Mouse (Mus musculus): ENCODE measurements around the gene Ptges3l. TPM values are rescaled to one million over a fixed set of nuclear protein-coding genes. Genes with fewer than 3 reads are reported as not detected.

Ptges3l gene
- polyA plus RNA-seq, 1 experiment from 2014 or later, result 2.0 TPM

DNA sequence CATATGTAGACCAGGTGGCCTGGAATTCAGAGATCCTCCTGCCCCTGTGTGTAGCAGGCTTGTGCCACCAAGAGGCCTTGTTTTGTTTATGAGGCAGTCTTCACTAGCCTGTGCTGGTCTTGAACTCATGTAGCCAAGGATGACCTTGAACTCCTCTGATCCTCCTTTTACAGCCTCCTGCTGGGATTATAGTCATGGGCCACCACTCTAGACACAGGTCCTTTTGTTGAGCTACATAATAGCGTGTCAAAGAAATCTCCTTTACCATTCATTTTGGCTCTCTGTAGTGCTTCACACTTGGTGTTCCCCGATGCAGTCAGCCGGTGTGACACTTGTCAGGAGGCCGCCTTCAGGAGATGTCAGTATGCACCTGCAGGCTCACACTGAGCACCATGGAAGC lies 11.8 kb upstream of the Ptges3l start:
- ATAC-seq, result no peak
- H3K27ac ChIP-seq (ENCODE audit: low read length), result no peak overlapping the region
- 0 out of 2 replicates have a peak, but pooled peaks cover 6% of the 10 kb centered on the region for H3K36me3 ChIP-seq (ENCODE audit: control insufficient read depth, insufficient read depth)
- H3K9me3 ChIP-seq (ENCODE audit: control insufficient read depth, low read length), result no peaks in the 10 kb centered on the region
- H3K4me2 ChIP-seq (ENCODE audit: low read length), result no peak overlapping the region
- WGBS, result 50% methylated on average over 4 of the region's 4 CpGs
- no peak overlapping the region for H3K4me3 ChIP-seq (replicated peaks; ENCODE audit: low read length)
- H3K4me1 ChIP-seq (replicated peaks; ENCODE audit: control insufficient read depth, insufficient read depth, low read length), result no peaks in the 10 kb centered on the region
- H3K9ac ChIP-seq (replicated peaks; ENCODE audit: low read depth, low read length), result no peak overlapping the region
- H3K27me3 ChIP-seq (replicated peaks; ENCODE audit: control insufficient read depth, insufficient read depth, low read length), result no peaks in the 10 kb centered on the region

DNA sequence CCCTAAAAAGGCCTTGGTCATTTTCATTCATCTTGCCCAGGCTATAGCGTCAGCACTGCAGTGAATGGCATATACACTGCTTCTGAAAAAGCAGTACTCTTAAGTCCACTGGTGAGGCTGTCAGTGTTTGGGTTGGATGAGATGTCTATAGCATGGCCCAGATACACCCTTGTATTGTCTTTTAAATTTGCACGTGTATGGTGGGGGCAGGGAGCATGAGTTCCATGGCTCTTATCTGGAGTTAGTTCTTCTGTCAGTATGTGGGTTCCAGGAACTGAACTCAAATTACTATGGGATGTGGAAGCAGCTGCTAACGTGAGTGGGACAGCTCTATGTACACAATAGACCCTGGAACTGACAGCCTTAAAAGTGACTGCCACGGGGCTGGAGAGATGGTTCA lies 10.7 kb upstream of the Ptges3l start:
- Histone ChIP-seq H3K27me3 (replicated peaks; ENCODE audit: control insufficient read depth, insufficient read depth, low read length) (no peaks in the 10 kb centered on the region), H3K4me1 (replicated peaks; ENCODE audit: control insufficient read depth, insufficient read depth, low read length) (no peaks in the 10 kb centered on the region), H3K4me2 (ENCODE audit: low read length) (no peak overlapping the region), H3K4me3 (replicated peaks; ENCODE audit: low read length) (no peak overlapping the region), H3K9me3 (ENCODE audit: control insufficient read depth, low read length) (no peaks in the 10 kb centered on the region), H3K36me3 (ENCODE audit: control insufficient read depth, insufficient read depth) (peaks cover 14% of the 10 kb centered on the region; the same call in 1 of the 2 replicates), H3K9ac (replicated peaks; ENCODE audit: low read depth, low read length) (no peak overlapping the region), H3K27ac (ENCODE audit: low read length) (no peak overlapping the region)
- 87% methylated on average over 4 of the region's 4 CpGs for WGBS
- no peak for ATAC-seq

DNA sequence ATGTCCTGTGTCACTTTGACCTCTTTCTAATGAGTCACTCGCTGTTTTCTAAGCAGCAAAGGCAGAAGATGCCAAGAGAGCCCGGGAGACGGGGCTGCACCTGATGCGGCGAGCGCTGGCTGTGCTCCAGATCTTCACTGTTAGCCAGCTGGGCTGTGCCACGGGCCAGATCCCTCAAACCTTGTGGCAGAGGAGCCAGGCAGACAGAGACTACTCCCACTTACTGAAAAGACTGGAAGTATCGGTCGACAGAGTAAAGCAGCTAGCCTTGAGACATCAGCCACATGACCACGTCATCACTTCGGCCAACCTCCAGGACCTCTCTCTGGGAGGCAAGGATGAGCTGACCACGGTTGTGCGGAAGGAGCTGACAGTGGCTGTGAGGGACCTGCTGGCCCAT lies 8.3 kb upstream of the Ptges3l start:
- 71% methylated on average over 13 of the region's 13 CpGs for WGBS

DNA sequence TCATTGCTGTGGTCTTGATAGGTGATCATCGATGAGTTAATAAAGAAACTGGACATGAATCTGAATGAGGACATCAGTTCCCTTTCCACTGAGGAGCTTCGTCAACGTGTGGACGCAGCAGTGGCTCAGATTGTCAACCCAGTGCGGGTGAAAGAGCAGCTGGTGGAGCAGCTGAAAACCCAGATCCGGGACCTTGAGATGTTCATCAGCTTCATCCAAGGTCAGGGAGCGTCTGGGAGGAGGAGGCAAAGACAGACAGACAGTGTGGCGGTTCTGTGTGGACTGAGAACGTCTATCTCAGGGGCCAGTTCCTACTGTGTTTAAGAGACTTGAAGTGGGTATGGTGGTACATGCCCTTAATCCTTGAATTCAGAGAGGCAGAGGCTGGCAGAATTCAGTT lies 6.2 kb upstream of the Ptges3l start:
- H3K4me2 ChIP-seq (ENCODE audit: low read length), result no peak overlapping the region
- no peak overlapping the region for H3K27ac ChIP-seq (ENCODE audit: low read length)
- H3K9me3 ChIP-seq (ENCODE audit: control insufficient read depth, low read length), result no peaks in the 10 kb centered on the region
- whole genome bisulfite sequencing, result 92% methylated on average over 9 of the region's 9 CpGs
- ATAC-seq, result no peak
- no peak overlapping the region for H3K4me3 ChIP-seq (replicated peaks; ENCODE audit: low read length)
- H3K36me3 ChIP-seq (ENCODE audit: control insufficient read depth, insufficient read depth), result peaks cover 20% of the 10 kb centered on the region
- H3K27me3 ChIP-seq (replicated peaks; ENCODE audit: control insufficient read depth, insufficient read depth, low read length), result no peaks in the 10 kb centered on the region
- no peak overlapping the region for H3K9ac ChIP-seq (replicated peaks; ENCODE audit: low read depth, low read length)
- H3K4me1 ChIP-seq (replicated peaks; ENCODE audit: control insufficient read depth, insufficient read depth, low read length), result peaks cover 8% of the 10 kb centered on the region

More for the DNA sequence above, 8.3 kb upstream of the Ptges3l start:
- no peak overlapping the region for H3K4me3 ChIP-seq (replicated peaks; ENCODE audit: low read length)
- H3K36me3 ChIP-seq (ENCODE audit: control insufficient read depth, insufficient read depth), result peaks cover 20% of the 10 kb centered on the region
- H3K4me2 ChIP-seq (ENCODE audit: low read length), result no peak overlapping the region
- no peak overlapping the region for H3K27ac ChIP-seq (ENCODE audit: low read length)
- no peak overlapping the region for H3K9ac ChIP-seq (replicated peaks; ENCODE audit: low read depth, low read length)
- no peaks in the 10 kb centered on the region for H3K4me1 ChIP-seq (replicated peaks; ENCODE audit: control insufficient read depth, insufficient read depth, low read length)
- ATAC-seq, result no peak
- H3K27me3 ChIP-seq (replicated peaks; ENCODE audit: control insufficient read depth, insufficient read depth, low read length), result no peaks in the 10 kb centered on the region
- H3K9me3 ChIP-seq (ENCODE audit: control insufficient read depth, low read length), result no peaks in the 10 kb centered on the region

DNA sequence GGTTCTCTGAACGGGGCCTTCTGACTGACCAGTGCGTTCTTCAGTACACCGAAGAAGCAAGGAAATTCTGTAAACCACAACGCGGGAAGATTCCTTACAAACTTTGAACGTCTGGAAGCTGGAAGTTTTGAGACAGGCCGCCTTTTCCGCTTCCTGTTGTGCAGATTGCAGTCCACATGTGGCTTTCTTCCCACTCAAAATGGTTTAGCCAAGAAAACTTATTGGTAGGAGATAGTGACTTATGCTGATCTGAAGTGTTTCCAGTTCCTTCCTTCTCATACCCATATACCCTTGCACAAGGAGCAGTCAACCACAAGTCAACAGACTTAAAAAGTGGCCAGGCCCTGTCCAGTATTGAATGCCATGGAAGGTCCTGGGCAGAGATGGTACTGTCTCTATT lies 1.0 kb upstream of the Ptges3l start:
- Histone ChIP-seq H3K4me2 (ENCODE audit: low read length) (peak overlapping the region; percentile 92), H3K4me1 (replicated peaks; ENCODE audit: control insufficient read depth, insufficient read depth, low read length) (peaks cover 25% of the 10 kb centered on the region), H3K36me3 (ENCODE audit: control insufficient read depth, insufficient read depth) (peaks cover 8% of the 10 kb centered on the region), H3K9me3 (ENCODE audit: control insufficient read depth, low read length) (no peaks in the 10 kb centered on the region), H3K9ac (replicated peaks; ENCODE audit: low read depth, low read length) (no peak overlapping the region; the same call in 1 of the 2 replicates), H3K27ac (ENCODE audit: low read length) (no peak overlapping the region), H3K4me3 (replicated peaks; ENCODE audit: low read length) (peak overlapping the region; percentile 97), H3K27me3 (replicated peaks; ENCODE audit: control insufficient read depth, insufficient read depth, low read length) (no peaks in the 10 kb centered on the region)
- 63% methylated on average over 8 of the region's 8 CpGs for WGBS
- ATAC-seq, result no peak

DNA sequence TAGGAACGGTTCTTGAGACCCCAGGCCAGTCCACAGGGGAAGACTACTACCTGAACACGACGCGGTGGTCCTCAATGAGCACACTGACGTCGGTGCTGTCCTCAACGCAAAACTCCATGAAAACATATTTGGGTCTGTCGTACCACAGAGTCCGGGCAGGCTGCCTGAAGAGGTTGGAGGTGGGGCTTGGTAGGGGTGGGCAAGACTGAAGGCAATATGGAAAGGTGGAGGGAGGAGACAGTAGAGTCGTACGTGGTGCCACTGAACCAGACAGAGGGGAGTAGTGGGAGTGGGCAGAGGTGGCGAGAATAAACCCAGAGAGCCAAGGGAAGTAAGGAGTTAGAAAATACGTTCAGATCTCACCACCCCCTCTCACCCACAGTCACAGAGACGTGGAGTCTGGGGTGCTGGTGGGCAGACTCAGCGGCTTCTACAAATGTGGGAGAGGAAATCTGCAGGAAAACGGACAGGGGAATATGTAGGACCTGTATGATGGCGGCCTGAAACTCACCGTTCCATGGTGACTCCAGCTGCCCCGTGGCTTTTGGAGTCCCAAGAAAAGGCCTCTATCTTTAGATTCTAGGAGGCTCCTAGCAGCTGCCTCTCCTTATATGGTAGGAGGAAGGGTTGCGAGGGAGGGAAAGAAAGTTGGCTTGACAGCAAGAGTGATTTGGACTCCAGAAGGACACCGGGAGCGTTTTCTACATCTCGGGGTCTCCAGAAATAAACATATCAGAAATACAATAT lies 855 bp downstream of the Ptges3l start, which contains the start of gene Gm27029:
Gm27029 (minus strand) TSS at position 692 of the 747 bp plus-strand sequence.
- H3K27me3 ChIP-seq (replicated peaks; ENCODE audit: control insufficient read depth, insufficient read depth, low read length), result no peaks in the 10 kb centered on the region
- H3K36me3 ChIP-seq (ENCODE audit: control insufficient read depth, insufficient read depth), result no peaks in the 10 kb centered on the region
- peak; percentile 50 for ATAC-seq
- 5% methylated on average over 23 of the region's 23 CpGs for WGBS
- H3K27ac ChIP-seq (ENCODE audit: low read length), result peak within 1 kb of the TSS; percentile 87
- H3K4me2 ChIP-seq (ENCODE audit: low read length), result peak within 1 kb of the TSS; percentile 92
- H3K4me1 ChIP-seq (replicated peaks; ENCODE audit: control insufficient read depth, insufficient read depth, low read length), result peaks cover 25% of the 10 kb centered on the region
- peak within 1 kb of the TSS; percentile 82 for H3K9ac ChIP-seq (replicated peaks; ENCODE audit: low read depth, low read length)
- no peaks in the 10 kb centered on the region for H3K9me3 ChIP-seq (ENCODE audit: control insufficient read depth, low read length)
- peak within 1 kb of the TSS; percentile 97 for H3K4me3 ChIP-seq (replicated peaks; ENCODE audit: low read length)

DNA sequence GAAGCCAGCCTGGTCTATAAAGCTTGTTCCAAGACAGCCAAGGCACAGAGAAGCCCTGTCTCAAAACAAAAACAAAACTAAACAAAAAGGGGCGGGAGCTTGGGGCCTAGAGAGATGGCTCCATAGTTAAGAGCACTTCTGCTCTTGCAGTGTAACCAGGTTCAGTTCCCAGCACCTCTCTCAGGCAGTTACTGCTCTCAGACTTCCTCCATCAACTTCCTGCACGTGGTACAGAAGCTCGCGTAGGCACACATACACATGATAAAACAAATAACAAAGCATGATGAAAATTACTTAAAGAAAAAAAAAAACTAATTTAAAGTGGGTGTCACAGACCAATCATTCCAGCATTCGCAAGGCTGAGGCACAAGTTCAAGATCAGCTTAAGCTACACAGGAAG lies 5.0 kb downstream of the Ptges3l start:
- no peaks in the 10 kb centered on the region for H3K36me3 ChIP-seq (ENCODE audit: control insufficient read depth, insufficient read depth)
- H3K9ac ChIP-seq (replicated peaks; ENCODE audit: low read depth, low read length), result no peak overlapping the region
- ATAC-seq, result no peak
- H3K27ac ChIP-seq (ENCODE audit: low read length), result no peak overlapping the region
- H3K4me2 ChIP-seq (ENCODE audit: low read length), result no peak overlapping the region
- WGBS, result 84% methylated on average over 5 of the region's 5 CpGs
- no peaks in the 10 kb centered on the region for H3K27me3 ChIP-seq (replicated peaks; ENCODE audit: control insufficient read depth, insufficient read depth, low read length)
- no peak overlapping the region for H3K4me3 ChIP-seq (replicated peaks; ENCODE audit: low read length)
- H3K9me3 ChIP-seq (ENCODE audit: control insufficient read depth, low read length), result no peaks in the 10 kb centered on the region
- H3K4me1 ChIP-seq (replicated peaks; ENCODE audit: control insufficient read depth, insufficient read depth, low read length), result peaks cover 16% of the 10 kb centered on the region

DNA sequence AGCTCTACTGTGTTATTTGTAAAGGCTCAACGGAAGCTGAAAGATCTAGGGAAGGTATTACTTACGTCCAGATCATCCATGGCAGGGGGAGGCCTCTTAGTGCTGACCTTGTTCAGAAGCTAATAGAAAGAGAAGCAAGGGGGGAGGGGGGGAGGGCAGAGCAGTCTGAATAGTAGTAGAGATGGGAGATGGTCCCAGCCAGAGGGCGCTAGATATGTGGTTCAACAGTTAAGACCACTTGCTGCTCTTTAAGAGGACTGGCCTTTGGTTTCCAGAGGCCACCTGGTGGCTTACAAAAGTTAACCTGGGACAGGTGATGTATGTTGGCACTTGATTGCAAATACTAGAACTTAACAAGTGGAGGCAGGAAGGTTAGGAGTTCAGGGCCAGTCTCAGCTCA lies 5.5 kb downstream of the Ptges3l start:
- H3K36me3 ChIP-seq (ENCODE audit: control insufficient read depth, insufficient read depth), result no peaks in the 10 kb centered on the region
- no peak overlapping the region for H3K27ac ChIP-seq (ENCODE audit: low read length)
- H3K27me3 ChIP-seq (replicated peaks; ENCODE audit: control insufficient read depth, insufficient read depth, low read length), result no peaks in the 10 kb centered on the region
- 12% methylated on average over 3 of the region's 3 CpGs for WGBS
- ATAC-seq, result no peak
- H3K4me1 ChIP-seq (replicated peaks; ENCODE audit: control insufficient read depth, insufficient read depth, low read length), result peaks cover 16% of the 10 kb centered on the region
- H3K9me3 ChIP-seq (ENCODE audit: control insufficient read depth, low read length), result no peaks in the 10 kb centered on the region
- H3K4me2 ChIP-seq (ENCODE audit: low read length), result no peak overlapping the region
- no peak overlapping the region for H3K9ac ChIP-seq (replicated peaks; ENCODE audit: low read depth, low read length)
- no peak overlapping the region for H3K4me3 ChIP-seq (replicated peaks; ENCODE audit: low read length)

DNA sequence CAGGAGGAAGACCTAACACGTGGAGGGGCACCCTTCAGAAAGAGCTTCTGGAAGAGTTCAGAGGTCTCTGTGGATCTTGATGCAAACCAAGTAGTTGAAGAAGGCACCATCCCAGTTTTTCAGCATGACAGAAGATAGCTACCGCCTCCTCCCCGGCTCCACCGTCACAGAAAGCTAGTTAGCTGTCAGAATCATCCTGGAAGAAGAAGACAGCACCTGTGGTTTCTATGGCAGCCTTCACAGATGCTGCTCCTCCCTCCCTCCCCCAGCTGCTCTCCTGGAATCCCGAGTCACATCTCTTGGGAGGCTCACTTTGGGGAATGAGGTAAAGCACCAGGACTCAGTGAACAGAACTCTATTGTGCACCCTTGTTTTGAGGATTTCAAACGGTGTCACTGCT lies 6.1 kb downstream of the Ptges3l start:
- H3K9ac ChIP-seq (replicated peaks; ENCODE audit: low read depth, low read length), result no peak overlapping the region
- no peak overlapping the region for H3K4me3 ChIP-seq (replicated peaks; ENCODE audit: low read length)
- no peak overlapping the region for H3K27ac ChIP-seq (ENCODE audit: low read length)
- H3K36me3 ChIP-seq (ENCODE audit: control insufficient read depth, insufficient read depth), result no peaks in the 10 kb centered on the region
- no peak for ATAC-seq
- no peaks in the 10 kb centered on the region for H3K9me3 ChIP-seq (ENCODE audit: control insufficient read depth, low read length)
- H3K27me3 ChIP-seq (replicated peaks; ENCODE audit: control insufficient read depth, insufficient read depth, low read length), result no peaks in the 10 kb centered on the region
- no peak overlapping the region for H3K4me2 ChIP-seq (ENCODE audit: low read length)
- WGBS, result 55% methylated on average over 6 of the region's 6 CpGs
- peaks cover 10% of the 10 kb centered on the region for H3K4me1 ChIP-seq (replicated peaks; ENCODE audit: control insufficient read depth, insufficient read depth, low read length)

Measured in forebrain, embryonic 16.5 days (tissue).